Mouse (Mus musculus) liver, embryonic 14.5 days (tissue): ENCODE measurements at regions not wholly inside any gene's neighbourhood (a gene's known extent, or its start where the extent isn't known, plus 50 kb on each side); places are given as distances from the start of the nearest gene placed in this dataset.

Source experiments
- ATAC-seq: fragments of 200-750 bp; cut with Nextera tagmentation; 2 replicates; pipeline ENCODE4 v1.8.0; 2017; ENCODE audit warnings: moderate number of reproducible peaks, mild to moderate bottlenecking, moderate library complexity; ENCODE audit not compliant: insufficient read depth
- DNase-seq, 3 experiments: peaks; one replicate each; pipeline ENCODE4 v3.0.0-alpha.2; 2012 to 2013; ENCODE audit warnings: low read depth in 3 of 3, low spot score in 3 of 3
- H3K27ac ChIP-seq: fragments of 300-500 bp; sonication (generic); 2 replicates; pipeline ENCODE4 v1.5.1; 2014; ENCODE audit warnings: moderate library complexity, mild to moderate bottlenecking, control low read depth, inconsistent platforms
- H3K27me3 ChIP-seq: fragments of 300-500 bp; sonication (generic); 2 replicates; pipeline ENCODE4 v1.6.1; 2014; ENCODE audit warnings: mild to moderate bottlenecking, low read length, moderate library complexity; ENCODE audit not compliant: control insufficient read depth, insufficient read depth
- H3K36me3 ChIP-seq: fragments of 300-500 bp; sonication (generic); replicated peaks from 2 replicates; pipeline ENCODE4 v1.6.1; 2014; ENCODE audit warnings: low read depth; ENCODE audit not compliant: control insufficient read depth, insufficient read depth
- H3K4me1 ChIP-seq, 2 experiments: fragments of 200-500 bp in 1 of 2; fragments of 300-500 bp in 1 of 2; sonication (generic) in 1 of 2; replicated peaks; 2 replicates each; pipeline ENCODE4 v1.6.1; 2012 to 2014; ENCODE audit warnings: antibody characterized with exemption in 1 of 2, inconsistent platforms in 1 of 2, low read length in 1 of 2; ENCODE audit not compliant: control insufficient read depth in 2 of 2, insufficient read depth in 2 of 2
- H3K4me2 ChIP-seq: fragments of 300-500 bp; sonication (generic); 2 replicates; pipeline ENCODE4 v1.6.1; 2014; ENCODE audit warnings: low read depth, mild to moderate bottlenecking, control low read depth, moderate library complexity
- H3K4me3 ChIP-seq, 2 experiments: fragments of 200-500 bp in 1 of 2; fragments of 300-500 bp in 1 of 2; sonication (generic) in 1 of 2; 2 replicates each; pipeline ENCODE4 v1.5.1; 2012 to 2014; ENCODE audit warnings: low read depth in 2 of 2, low read length in 2 of 2, mild to moderate bottlenecking in 2 of 2, control low read depth in 1 of 2, inconsistent platforms in 1 of 2, moderate library complexity in 1 of 2; ENCODE audit not compliant: insufficient read depth in 1 of 2
- H3K9ac ChIP-seq: fragments of 300-500 bp; sonication (generic); replicated peaks from 2 replicates; pipeline ENCODE4 v1.6.1; 2014; ENCODE audit warnings: mild to moderate bottlenecking, control low read depth, moderate library complexity
- H3K9me3 ChIP-seq: fragments of 300-500 bp; sonication (generic); 2 replicates; pipeline ENCODE4 v1.6.1; 2016; ENCODE audit warnings: low read length, mixed read lengths; ENCODE audit not compliant: control insufficient read depth
- CTCF ChIP-seq: IDR thresholded peaks from 2 replicates; pipeline ENCODE4 v1.5.1; 2016; ENCODE audit warnings: antibody characterized with exemption, low read depth, control low read depth
- EP300 ChIP-seq: IDR thresholded peaks from 2 replicates; pipeline ENCODE4 v1.6.1; 2016; ENCODE audit warnings: antibody characterized with exemption, low read depth
- WGBS: fragments of 180-500 bp; shearing (Covaris S2); extraction: QIAGEN DNeasy Blood & Tissue Kit; methylation state at CpG from one replicate; pipeline ENCODE4 v1.1.7; 2014; ENCODE audit not compliant: insufficient replicate concordance; 5-methylcytosine and 5-hydroxymethylcytosine counted together

- no peak for TF ChIP-seq EP300
- TF ChIP-seq CTCF, result no peak
- no peak for DNase-seq
Observed at GRCm38 (mm10) chr17:65114651-65115050, 278.8 kb upstream of the 4930583I09Rik start.

GRCm38 (mm10) chr17:65113121-65113520 is 277.2 kb upstream of the 4930583I09Rik start:
- TF ChIP-seq CTCF (no peak), EP300 (no peak)
- ATAC-seq (no peak), DNase-seq (no peak)
- Histone ChIP-seq H3K4me3 (no peak overlapping the region), H3K9ac (no peak overlapping the region), H3K36me3 (no peaks in the 10 kb centered on the region), H3K4me1 (no peaks in the 10 kb centered on the region), H3K27ac (no peak overlapping the region), H3K27me3 (no peaks in the 10 kb centered on the region), H3K4me2 (no peak overlapping the region), H3K9me3 (no peaks in the 10 kb centered on the region)
- WGBS, result 33% methylated on average over 3 of the region's 3 CpGs

More at GRCm38 (mm10) chr17:65114651-65115050, 278.8 kb upstream of the 4930583I09Rik start:
- Histone ChIP-seq H3K9ac (no peak overlapping the region), H3K4me2 (no peak overlapping the region), H3K9me3 (no peaks in the 10 kb centered on the region), H3K4me3 (no peak overlapping the region), H3K27me3 (no peaks in the 10 kb centered on the region), H3K36me3 (no peaks in the 10 kb centered on the region), H3K4me1 (no peaks in the 10 kb centered on the region), H3K27ac (no peak overlapping the region)
- no peak for ATAC-seq
- 54% methylated on average over 5 of the region's 5 CpGs for WGBS

GRCm38 (mm10) chr17:65105622-65106021 is 269.8 kb upstream of the 4930583I09Rik start:
- no peak overlapping the region for H3K4me3 ChIP-seq
- H3K4me1 ChIP-seq, result no peaks in the 10 kb centered on the region
- no peak overlapping the region for H3K4me2 ChIP-seq
- no peak overlapping the region for H3K9ac ChIP-seq
- TF ChIP-seq EP300 (no peak), CTCF (no peak)
- no peaks in the 10 kb centered on the region for H3K9me3 ChIP-seq
- ATAC-seq (no peak), DNase-seq (no peak)
- H3K27ac ChIP-seq, result no peak overlapping the region
- H3K36me3 ChIP-seq, result no peaks in the 10 kb centered on the region
- 48% methylated on average over 2 of the region's 2 CpGs for WGBS
- no peaks in the 10 kb centered on the region for H3K27me3 ChIP-seq

GRCm38 (mm10) chr17:65101157-65101556 is 265.3 kb upstream of the 4930583I09Rik start:
- DNase-seq (no peak), ATAC-seq (no peak)
- TF ChIP-seq EP300, result no peak
- TF ChIP-seq CTCF, result no peak
- Histone ChIP-seq H3K4me3 (no peak overlapping the region), H3K27ac (no peak overlapping the region), H3K4me2 (no peak overlapping the region), H3K4me1 (no peaks in the 10 kb centered on the region), H3K9ac (no peak overlapping the region), H3K36me3 (no peaks in the 10 kb centered on the region), H3K27me3 (no peaks in the 10 kb centered on the region), H3K9me3 (no peaks in the 10 kb centered on the region)
- WGBS, result 52% methylated on average over 6 of the region's 6 CpGs

- Histone ChIP-seq H3K4me1 (no peaks in the 10 kb centered on the region), H3K9ac (no peak overlapping the region), H3K4me3 (no peak overlapping the region), H3K9me3 (no peaks in the 10 kb centered on the region), H3K27me3 (no peaks in the 10 kb centered on the region), H3K36me3 (no peaks in the 10 kb centered on the region), H3K4me2 (no peak overlapping the region), H3K27ac (no peak overlapping the region)
- ATAC-seq (no peak), DNase-seq (no peak)
- TF ChIP-seq EP300 (no peak), CTCF (no peak)
- 72% methylated on average over 8 of the region's 8 CpGs for WGBS
Observed at GRCm38 (mm10) chr17:65082249-65082648, 246.4 kb upstream of the 4930583I09Rik start.

- no peak for ATAC-seq
- no peak overlapping the region for H3K27ac ChIP-seq
- H3K4me1 ChIP-seq, result no peaks in the 10 kb centered on the region
- H3K36me3 ChIP-seq, result no peaks in the 10 kb centered on the region
- H3K27me3 ChIP-seq, result no peaks in the 10 kb centered on the region
- H3K9me3 ChIP-seq, result no peaks in the 10 kb centered on the region
- H3K9ac ChIP-seq, result no peak overlapping the region
- H3K4me3 ChIP-seq, result no peak overlapping the region
- TF ChIP-seq CTCF, result no peak
- TF ChIP-seq EP300, result no peak
- no peak for DNase-seq
- H3K4me2 ChIP-seq, result no peak overlapping the region
- WGBS, result 43% methylated on average over 2 of the region's 2 CpGs
Observed at GRCm38 (mm10) chr17:65081779-65082086, 245.9 kb upstream of the 4930583I09Rik start.
